Mouse (Mus musculus): ENCODE measurements at regions not wholly inside any gene's neighbourhood (a gene's known extent, or its start where the extent isn't known, plus 50 kb on each side); places are given as distances from the start of the nearest gene placed in this dataset.

DNA sequence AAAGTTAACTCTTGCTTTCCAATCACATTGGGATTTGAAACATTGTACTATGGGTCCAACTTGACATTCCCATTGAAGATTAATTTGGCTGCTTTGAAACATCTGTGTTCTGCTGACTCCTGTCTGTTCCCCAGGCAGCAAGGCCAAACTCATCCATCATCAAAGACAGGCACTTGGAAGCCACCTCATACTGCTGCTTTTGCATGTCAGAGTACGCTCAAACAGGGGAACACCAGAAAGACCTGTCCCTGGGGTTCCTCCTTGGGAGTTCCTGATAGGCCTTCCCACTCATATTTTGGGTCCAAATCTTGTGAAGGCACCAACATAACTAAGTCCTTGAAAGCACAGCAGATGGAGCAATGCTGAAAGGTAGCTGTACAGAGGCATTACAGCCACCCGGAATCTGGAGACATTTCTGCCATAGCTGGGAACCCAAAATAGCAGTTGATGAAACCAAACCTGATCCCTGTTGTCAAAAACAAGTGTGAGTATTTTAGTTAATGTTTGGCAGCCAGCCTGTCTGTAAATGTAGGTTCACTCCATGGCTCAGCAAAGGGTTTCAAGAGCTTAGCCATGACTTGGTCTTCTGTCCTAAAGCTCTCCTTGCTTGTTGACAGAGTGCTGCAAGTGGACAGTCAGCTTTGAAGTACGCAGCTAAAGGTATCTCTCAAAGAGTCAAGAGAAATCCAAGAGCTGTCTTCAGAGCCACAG, 147.0 kb upstream of the Spag17 start:
- Histone ChIP-seq H3K27me3 (no peaks in the 10 kb centered on the region), H3K36me3 (no peaks in the 10 kb centered on the region), H3K9ac (no peak overlapping the region), H3K4me3 (no peak overlapping the region), H3K9me3 (replicated peaks) (no peaks in the 10 kb centered on the region), H3K4me1 (replicated peaks) (peaks cover 14% of the 10 kb centered on the region), H3K27ac (peak overlapping the region; percentile 29), H3K4me2 (no peak overlapping the region)
- ATAC-seq (replicated peaks; ENCODE audit: insufficient number of reproducible peaks, insufficient read depth, low FRiP score, low read depth), result 0 out of 2 replicates have a peak, but pooled peaks have one; percentile 39
- WGBS, result 46% methylated on average over 3 of the region's 3 CpGs

DNA sequence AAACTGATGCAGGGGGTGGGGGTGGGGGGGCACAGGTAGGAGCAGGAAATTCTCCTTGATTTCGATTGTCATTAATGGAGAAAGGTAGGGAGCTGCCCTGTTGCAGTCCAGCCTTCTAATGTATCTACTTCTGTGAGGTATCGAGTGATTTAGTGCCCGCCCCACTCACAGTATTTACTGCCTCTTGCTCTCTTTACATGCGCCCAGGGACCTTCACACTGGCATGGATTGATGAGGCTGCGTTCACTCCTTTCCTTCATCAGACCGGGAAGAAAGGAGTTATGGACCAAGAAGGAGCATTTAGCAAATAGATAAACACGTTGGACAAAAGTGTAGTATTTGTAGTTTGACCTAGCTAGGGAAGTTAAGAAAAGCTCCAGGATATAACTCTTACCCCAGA, 145.6 kb upstream of the Spag17 start:
- Histone ChIP-seq H3K4me3 (no peak overlapping the region), H3K9me3 (replicated peaks) (no peaks in the 10 kb centered on the region), H3K4me1 (replicated peaks) (peaks cover 14% of the 10 kb centered on the region), H3K4me2 (no peak overlapping the region), H3K27me3 (no peaks in the 10 kb centered on the region), H3K36me3 (no peaks in the 10 kb centered on the region), H3K27ac (no peak overlapping the region), H3K9ac (no peak overlapping the region)
- WGBS, result 68% methylated on average over 7 of the region's 7 CpGs
- no peak for ATAC-seq (replicated peaks; ENCODE audit: insufficient number of reproducible peaks, insufficient read depth, low FRiP score, low read depth)

DNA sequence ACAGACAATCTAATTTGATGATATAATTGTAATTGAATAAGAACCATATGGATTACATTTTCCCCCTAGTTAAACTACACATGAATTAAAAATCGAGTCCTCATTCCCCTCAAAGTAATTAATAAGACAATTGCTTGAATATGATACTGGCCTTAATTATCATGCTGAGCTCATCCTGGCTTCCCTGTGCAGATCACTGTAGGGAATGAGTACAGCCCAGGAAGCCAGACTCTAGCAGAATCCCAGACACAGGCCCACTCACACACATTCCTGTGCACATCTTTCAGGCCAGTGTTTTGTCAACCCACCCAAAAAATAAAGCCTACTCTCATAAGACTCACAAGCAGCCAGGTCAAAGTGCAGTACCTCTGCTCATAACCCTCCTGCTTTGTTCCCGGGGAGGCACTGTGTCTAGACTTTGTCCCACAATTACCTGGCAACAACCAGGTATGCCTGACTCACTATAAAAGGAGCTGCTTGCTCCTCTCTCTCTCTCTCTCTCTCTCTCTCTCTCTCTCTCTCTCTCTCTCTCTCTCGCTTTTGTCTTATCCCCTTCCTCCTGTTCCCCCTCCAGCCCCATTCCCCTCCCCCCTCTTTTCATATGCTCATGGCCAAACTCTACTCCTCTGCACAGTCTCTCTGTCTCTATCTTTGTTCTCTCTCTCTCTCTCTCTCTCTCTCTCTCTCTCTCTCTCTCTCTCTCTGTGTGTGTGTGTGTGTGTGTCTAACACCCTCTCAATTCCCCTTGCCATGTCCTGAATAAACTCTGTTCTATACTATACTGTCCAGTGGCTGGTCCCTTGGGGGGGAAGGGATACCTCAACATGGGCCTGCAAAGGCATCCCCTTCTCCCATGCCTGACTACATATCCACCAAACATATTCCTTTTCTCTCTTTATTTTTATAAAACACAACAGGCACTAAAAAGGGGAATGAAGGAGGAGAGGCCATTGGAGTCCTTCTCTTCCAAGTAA, 143.7 kb upstream of the Spag17 start:
- Histone ChIP-seq H3K27ac (no peak overlapping the region), H3K36me3 (no peaks in the 10 kb centered on the region), H3K4me2 (no peak overlapping the region), H3K27me3 (no peaks in the 10 kb centered on the region), H3K4me3 (no peak overlapping the region), H3K9me3 (replicated peaks) (no peaks in the 10 kb centered on the region), H3K9ac (no peak overlapping the region), H3K4me1 (replicated peaks) (peaks cover 10% of the 10 kb centered on the region)
- WGBS, result 73% methylated on average over 3 of the region's 3 CpGs
- ATAC-seq (replicated peaks; ENCODE audit: insufficient number of reproducible peaks, insufficient read depth, low FRiP score, low read depth), result no peak

DNA sequence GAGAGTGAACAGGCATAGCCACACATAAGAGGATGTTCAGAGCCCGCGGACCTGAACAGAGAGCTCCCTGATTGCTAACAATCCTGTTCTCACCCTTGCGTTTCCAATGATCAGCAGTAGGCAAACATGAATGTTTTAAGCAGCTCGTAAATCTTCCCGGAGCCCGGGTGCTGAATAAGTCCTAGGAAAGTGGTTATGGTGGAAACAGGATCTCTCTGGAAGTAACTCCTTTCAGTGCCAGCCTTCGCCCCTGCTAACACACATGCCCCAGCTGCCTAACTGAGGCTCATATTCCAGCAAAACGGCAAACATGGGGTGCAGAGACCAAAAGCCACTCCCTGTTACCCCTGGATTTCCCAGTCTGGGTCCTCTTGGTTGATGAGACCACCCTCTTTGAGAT, 135.5 kb upstream of the Spag17 start:
- Histone ChIP-seq H3K36me3 (no peaks in the 10 kb centered on the region), H3K4me1 (replicated peaks) (no peaks in the 10 kb centered on the region), H3K9ac (no peak overlapping the region), H3K4me2 (no peak overlapping the region), H3K27me3 (no peaks in the 10 kb centered on the region), H3K9me3 (replicated peaks) (no peaks in the 10 kb centered on the region), H3K4me3 (no peak overlapping the region), H3K27ac (no peak overlapping the region)
- WGBS, result 81% methylated on average over 8 of the region's 8 CpGs
- ATAC-seq (replicated peaks; ENCODE audit: insufficient number of reproducible peaks, insufficient read depth, low FRiP score, low read depth), result no peak

DNA sequence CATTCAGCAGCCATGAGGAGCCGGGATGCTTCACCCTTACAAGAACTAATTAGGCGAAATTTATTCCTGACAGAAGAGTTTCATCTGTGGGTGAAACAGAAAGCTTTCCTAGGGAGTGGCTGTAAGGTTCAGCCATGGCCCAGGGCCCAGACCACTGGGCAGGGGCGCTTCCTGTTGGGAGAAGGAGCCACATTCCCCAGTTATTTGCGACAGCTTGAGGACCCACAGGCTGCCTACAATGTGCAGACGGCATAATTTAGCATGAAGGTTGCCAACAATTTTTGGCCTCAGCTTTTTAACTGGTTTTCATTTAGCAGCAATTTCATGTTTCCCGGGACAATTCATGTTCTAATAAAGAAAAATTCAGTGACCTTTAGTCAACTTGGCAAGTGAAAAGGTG, 106.7 kb upstream of the Spag17 start:
- WGBS, result 70% methylated on average over 6 of the region's 6 CpGs
- no peaks in the 10 kb centered on the region for H3K36me3 ChIP-seq
- H3K27me3 ChIP-seq, result no peaks in the 10 kb centered on the region
- no peak overlapping the region for H3K4me3 ChIP-seq
- H3K9me3 ChIP-seq (replicated peaks), result no peaks in the 10 kb centered on the region
- no peak overlapping the region for H3K9ac ChIP-seq
- H3K4me1 ChIP-seq (replicated peaks), result no peaks in the 10 kb centered on the region
- H3K27ac ChIP-seq, result no peak overlapping the region
- no peak overlapping the region for H3K4me2 ChIP-seq
- no peak for ATAC-seq (replicated peaks; ENCODE audit: insufficient number of reproducible peaks, insufficient read depth, low FRiP score, low read depth)

DNA sequence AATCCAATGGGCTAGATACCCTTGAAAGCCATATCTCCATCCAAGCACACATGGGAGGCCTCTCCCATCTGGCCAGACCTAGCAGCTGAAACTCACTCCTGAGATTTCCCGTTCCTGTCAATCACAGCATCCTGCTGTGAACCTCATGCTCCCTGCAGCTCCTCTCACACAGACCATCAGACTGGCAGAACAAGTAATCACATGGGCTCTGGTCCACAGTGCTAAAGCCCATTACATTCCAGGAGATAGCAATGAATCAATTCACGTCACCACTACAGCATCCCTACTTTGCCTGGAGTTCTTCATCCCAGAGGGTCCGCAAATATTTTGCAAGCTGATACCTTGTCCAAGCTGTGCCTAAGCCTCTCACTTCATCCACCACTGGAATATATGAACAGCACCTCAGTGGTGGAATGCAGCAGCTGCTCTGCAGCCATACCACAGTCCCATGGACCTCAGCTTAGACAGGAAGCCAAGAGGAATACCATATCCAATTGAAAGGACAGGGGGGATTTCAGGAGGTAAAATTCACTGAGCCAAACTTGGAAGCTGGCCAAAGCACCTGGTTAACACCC, 99.2 kb upstream of the Spag17 start:
- no peaks in the 10 kb centered on the region for H3K36me3 ChIP-seq
- no peaks in the 10 kb centered on the region for H3K4me1 ChIP-seq (replicated peaks)
- no peak overlapping the region for H3K4me2 ChIP-seq
- H3K27ac ChIP-seq, result no peak overlapping the region
- no peak for ATAC-seq (replicated peaks; ENCODE audit: insufficient number of reproducible peaks, insufficient read depth, low FRiP score, low read depth)
- no peaks in the 10 kb centered on the region for H3K27me3 ChIP-seq
- WGBS, result 57% methylated on average over 3 of the region's 3 CpGs
- no peaks in the 10 kb centered on the region for H3K9me3 ChIP-seq (replicated peaks)
- H3K4me3 ChIP-seq, result no peak overlapping the region
- H3K9ac ChIP-seq, result no peak overlapping the region

DNA sequence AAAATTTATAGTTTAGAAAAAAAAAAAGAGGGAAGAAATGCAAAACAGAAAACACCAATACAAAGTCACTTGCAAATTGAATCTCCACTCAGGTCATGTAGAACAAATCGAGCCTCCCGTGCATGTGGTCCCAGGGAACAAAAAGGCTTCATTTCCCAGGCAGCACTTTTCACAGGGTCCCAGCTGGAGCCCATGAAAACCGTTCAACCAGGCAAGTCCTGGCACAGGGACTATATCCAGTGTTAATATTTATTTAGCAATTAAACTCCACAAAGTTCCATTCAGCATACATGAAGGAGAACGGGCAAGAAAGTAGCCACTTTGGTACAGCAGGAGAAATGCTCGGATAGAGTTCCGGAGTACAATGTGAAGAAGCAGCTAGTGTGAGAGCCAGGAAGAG, 93.9 kb upstream of the Spag17 start:
- Histone ChIP-seq H3K36me3 (no peaks in the 10 kb centered on the region), H3K4me2 (no peak overlapping the region), H3K9me3 (replicated peaks) (no peaks in the 10 kb centered on the region; the same call in 1 of the 2 replicates), H3K9ac (no peak overlapping the region), H3K27ac (no peak overlapping the region), H3K27me3 (no peaks in the 10 kb centered on the region), H3K4me1 (replicated peaks) (no peaks in the 10 kb centered on the region), H3K4me3 (no peak overlapping the region)
- ATAC-seq (replicated peaks; ENCODE audit: insufficient number of reproducible peaks, insufficient read depth, low FRiP score, low read depth), result no peak
- 76% methylated on average over 6 of the region's 6 CpGs for WGBS

DNA sequence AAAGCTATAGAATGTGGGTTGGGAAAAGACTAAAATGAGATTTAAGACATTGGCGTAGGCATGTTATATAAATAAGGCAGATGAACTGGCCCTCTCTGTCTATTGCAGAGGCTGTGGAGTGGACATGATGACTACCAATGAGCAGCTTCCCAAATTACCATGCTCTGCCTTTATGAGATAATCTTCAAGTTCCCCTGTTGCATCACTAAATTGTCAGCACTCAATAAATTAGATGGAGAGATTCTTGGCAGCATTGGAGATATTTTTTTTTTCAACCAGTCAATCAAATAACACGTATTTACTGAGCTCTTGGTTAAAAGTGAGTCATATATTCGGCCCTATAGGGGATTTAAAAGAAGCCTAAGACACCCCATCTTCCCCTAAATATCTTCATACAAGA, 91.6 kb upstream of the Spag17 start:
- Histone ChIP-seq H3K9me3 (replicated peaks) (no peaks in the 10 kb centered on the region; the same call in 1 of the 2 replicates), H3K27me3 (no peaks in the 10 kb centered on the region), H3K4me2 (no peak overlapping the region), H3K27ac (no peak overlapping the region), H3K4me3 (no peak overlapping the region), H3K36me3 (no peaks in the 10 kb centered on the region), H3K9ac (no peak overlapping the region), H3K4me1 (replicated peaks) (peaks cover 3% of the 10 kb centered on the region; the same call in 1 of the 2 replicates)
- 74% methylated on average over 3 of the region's 3 CpGs for WGBS
- no peak for ATAC-seq (replicated peaks; ENCODE audit: insufficient number of reproducible peaks, insufficient read depth, low FRiP score, low read depth)

DNA sequence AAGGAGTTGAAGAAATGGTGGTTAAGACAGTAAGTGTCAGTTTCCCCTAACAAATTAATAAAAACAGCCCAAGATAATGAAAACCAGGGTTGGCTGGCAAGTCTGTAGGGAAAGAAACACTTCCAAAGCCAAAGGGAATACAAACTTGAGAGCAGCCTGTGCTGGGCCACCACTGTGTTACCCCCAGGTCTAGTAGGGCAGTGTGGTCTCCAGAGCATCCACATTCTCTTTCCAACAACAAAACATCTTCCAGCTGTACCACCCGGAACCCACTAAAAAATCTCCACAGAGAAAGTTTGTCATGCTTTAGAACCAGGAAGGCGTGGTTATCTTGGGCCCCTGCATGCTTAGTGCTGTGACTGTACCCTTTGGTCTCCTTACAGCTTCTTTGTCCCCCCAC, 89.4 kb upstream of the Spag17 start:
- Histone ChIP-seq H3K4me3 (no peak overlapping the region), H3K4me2 (no peak overlapping the region), H3K4me1 (replicated peaks) (peaks cover 3% of the 10 kb centered on the region; the same call in 1 of the 2 replicates), H3K27me3 (no peaks in the 10 kb centered on the region), H3K9me3 (replicated peaks) (no peaks in the 10 kb centered on the region; the same call in 1 of the 2 replicates), H3K9ac (no peak overlapping the region), H3K36me3 (no peaks in the 10 kb centered on the region), H3K27ac (no peak overlapping the region)
- no peak for ATAC-seq (replicated peaks; ENCODE audit: insufficient number of reproducible peaks, insufficient read depth, low FRiP score, low read depth)
- WGBS, result 78% methylated on average over 2 of the region's 2 CpGs

DNA sequence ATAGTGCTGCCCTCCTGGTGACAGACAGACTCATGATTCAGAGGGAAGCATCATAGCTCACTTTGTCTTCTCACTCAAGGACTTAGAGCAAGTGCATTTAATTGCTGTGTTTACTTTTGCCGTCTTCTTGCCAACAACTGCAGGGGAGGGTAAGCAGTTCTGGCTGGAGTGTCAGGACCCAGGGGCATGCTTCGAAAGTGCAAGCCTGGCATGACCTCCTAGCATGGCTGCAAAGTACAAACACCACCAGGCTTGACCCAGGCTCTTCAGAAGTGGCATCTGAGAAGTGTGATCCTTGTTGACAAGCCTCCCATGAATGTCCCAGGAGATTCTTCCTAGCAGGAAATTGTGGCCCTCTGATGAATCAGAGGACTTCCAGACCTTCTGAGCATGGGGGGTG, 87.4 kb upstream of the Spag17 start:
- Histone ChIP-seq H3K4me1 (replicated peaks) (peaks cover 3% of the 10 kb centered on the region; the same call in 1 of the 2 replicates), H3K9ac (no peak overlapping the region), H3K27ac (no peak overlapping the region), H3K9me3 (replicated peaks) (no peaks in the 10 kb centered on the region; the same call in 1 of the 2 replicates), H3K27me3 (no peaks in the 10 kb centered on the region), H3K4me3 (no peak overlapping the region), H3K4me2 (no peak overlapping the region), H3K36me3 (no peaks in the 10 kb centered on the region)
- WGBS, result 39% methylated on average over 2 of the region's 2 CpGs
- no peak for ATAC-seq (replicated peaks; ENCODE audit: insufficient number of reproducible peaks, insufficient read depth, low FRiP score, low read depth)

DNA sequence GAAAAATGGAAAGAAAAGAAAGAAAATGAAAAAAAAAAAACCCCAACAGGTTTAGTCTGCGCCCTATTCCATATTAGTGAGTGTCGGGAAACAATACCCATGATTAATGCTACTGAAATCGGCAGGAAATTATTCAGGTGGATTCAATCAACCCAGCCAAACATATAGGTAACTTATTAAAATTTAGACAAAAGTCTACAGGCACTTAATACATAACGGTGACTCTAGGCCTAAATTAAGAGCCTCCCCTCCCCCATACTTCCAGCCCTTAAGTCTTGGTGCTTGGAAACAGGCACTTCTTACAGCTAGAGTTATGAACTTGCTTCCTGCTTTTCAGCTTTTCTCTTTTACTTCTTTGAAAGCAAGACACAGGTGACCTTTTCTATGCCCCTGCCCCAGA, 74.7 kb upstream of the Spag17 start:
- H3K27me3 ChIP-seq, result no peaks in the 10 kb centered on the region
- H3K36me3 ChIP-seq, result no peaks in the 10 kb centered on the region
- no peak for ATAC-seq (replicated peaks; ENCODE audit: insufficient number of reproducible peaks, insufficient read depth, low FRiP score, low read depth)
- H3K4me1 ChIP-seq (replicated peaks), result peaks cover 6% of the 10 kb centered on the region; the same call in 1 of the 2 replicates
- H3K4me3 ChIP-seq, result no peak overlapping the region
- no peak overlapping the region for H3K27ac ChIP-seq
- H3K9ac ChIP-seq, result no peak overlapping the region
- H3K4me2 ChIP-seq, result no peak overlapping the region
- no peaks in the 10 kb centered on the region for H3K9me3 ChIP-seq (replicated peaks)
- 81% methylated on average over 4 of the region's 4 CpGs for WGBS

Data from heart, embryonic 15.5 days (tissue).